Mouse (Mus musculus): Measurements from ENCODE around the gene Cd28. TPM values are rescaled to one million over a fixed set of nuclear protein-coding genes. Genes with fewer than 3 reads are reported as not detected.

Gene Cd28
- polyA plus RNA-seq, 1 experiment from 2014 or later, result 0.03 TPM

DNA sequence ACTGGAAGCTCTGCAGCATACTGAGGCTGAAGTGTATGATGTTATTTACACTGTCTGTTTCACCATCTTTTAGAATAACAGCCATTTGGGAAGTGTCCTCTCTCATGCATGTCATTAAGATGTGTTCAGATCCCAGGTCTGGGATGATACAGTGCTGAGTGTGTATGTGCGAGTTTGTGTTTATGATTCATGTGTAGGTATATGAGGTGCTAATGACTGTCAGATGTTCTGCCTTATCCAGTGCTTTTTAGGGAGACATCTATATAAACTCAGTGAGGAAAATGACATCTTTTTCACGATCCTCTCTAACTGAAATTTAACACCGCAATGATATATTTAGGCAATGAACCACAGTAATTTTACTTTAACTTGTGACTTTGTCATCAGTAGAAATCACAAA, 7.0 kb downstream of the Cd28 start:
- Histone ChIP-seq H3K27ac (replicated peaks) (no peak overlapping the region), H3K27me3 (no peaks in the 10 kb centered on the region), H3K36me3 (replicated peaks) (no peaks in the 10 kb centered on the region), H3K9me3 (replicated peaks) (no peaks in the 10 kb centered on the region), H3K4me1 (replicated peaks) (no peaks in the 10 kb centered on the region), H3K9ac (no peak overlapping the region), H3K4me2 (no peak overlapping the region), H3K4me3 (replicated peaks) (no peak overlapping the region)
- no peak for ATAC-seq (ENCODE audit: insufficient read depth)
- 64% methylated on average over 3 of the region's 3 CpGs for WGBS (ENCODE audit: insufficient replicate concordance)

DNA sequence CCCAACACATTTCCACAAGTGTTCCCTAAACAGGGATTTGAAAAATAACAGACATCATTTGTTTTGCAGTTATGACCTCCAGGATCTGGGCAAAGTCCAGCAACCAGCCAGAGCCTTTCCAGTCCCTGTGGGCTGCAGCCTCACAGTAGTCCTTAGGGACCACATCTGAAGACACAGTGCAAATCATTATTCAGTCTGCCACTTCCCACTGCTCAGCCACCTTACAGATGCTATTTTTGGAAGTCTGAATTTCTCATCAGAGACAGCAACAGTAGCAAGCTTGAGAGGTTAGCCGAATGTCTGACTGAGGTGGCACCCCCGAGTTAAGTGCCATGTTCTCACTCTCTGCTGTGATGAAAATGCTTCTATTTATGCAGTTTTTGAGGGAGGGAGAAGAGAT, 15.3 kb downstream of the Cd28 start:
- 56% methylated on average over 2 of the region's 2 CpGs for WGBS (ENCODE audit: insufficient replicate concordance)
- no peaks in the 10 kb centered on the region for H3K27me3 ChIP-seq
- ATAC-seq (ENCODE audit: insufficient read depth), result no peak

DNA sequence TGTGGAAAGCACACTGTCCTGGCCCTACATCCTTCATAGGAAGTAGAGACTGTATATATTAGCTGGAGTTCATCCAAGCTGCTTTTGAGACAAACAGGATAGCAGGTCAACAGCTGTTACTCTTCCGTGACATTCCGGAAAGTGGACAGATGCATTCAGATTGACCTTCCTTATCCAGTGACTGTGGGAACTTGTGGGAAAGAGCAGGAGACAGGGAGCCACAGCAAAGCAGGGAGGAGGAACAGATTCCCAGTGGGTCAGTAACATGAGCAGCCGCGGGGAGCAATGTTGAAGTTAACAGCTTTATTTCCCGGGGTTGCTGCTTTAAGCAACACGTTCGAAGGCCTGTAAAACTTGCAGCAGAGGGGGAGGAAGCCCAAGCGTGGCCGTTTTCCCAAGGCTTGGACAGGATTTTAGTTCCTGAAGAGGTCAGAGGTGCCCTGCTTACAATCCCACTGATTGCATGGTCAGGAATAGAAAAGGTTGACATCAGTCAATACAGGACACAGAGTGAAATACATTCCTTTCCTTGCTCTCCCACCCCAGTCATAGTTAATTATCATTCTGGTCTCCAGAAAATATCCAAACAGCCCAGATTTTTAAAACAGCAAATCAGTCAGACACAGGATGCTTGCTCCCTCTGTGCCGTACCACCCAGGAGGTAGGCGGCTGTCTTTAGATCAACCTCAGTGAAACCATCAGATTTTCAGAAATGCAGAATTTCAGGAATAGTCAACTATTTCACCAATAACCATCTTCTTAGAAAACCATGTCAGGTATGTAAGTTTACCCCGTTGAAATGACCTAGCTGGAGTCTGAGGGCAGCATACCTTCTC, 18.7 kb downstream of the Cd28 start:
- no peaks in the 10 kb centered on the region for H3K4me1 ChIP-seq (replicated peaks)
- whole genome bisulfite sequencing (ENCODE audit: insufficient replicate concordance), result 57% methylated on average over 12 of the region's 12 CpGs
- no peaks in the 10 kb centered on the region for H3K36me3 ChIP-seq (replicated peaks)
- no peak overlapping the region for H3K9ac ChIP-seq
- H3K9me3 ChIP-seq (replicated peaks), result no peaks in the 10 kb centered on the region
- ATAC-seq (ENCODE audit: insufficient read depth), result peak; percentile 49
- H3K27ac ChIP-seq (replicated peaks), result no peak overlapping the region
- no peak overlapping the region for H3K4me3 ChIP-seq (replicated peaks)
- H3K27me3 ChIP-seq, result no peaks in the 10 kb centered on the region
- no peak overlapping the region for H3K4me2 ChIP-seq

More for the DNA sequence above, 15.3 kb downstream of the Cd28 start:
- no peak overlapping the region for H3K4me2 ChIP-seq
- H3K9ac ChIP-seq, result no peak overlapping the region
- no peak overlapping the region for H3K27ac ChIP-seq (replicated peaks)
- H3K36me3 ChIP-seq (replicated peaks), result no peaks in the 10 kb centered on the region
- H3K9me3 ChIP-seq (replicated peaks), result no peaks in the 10 kb centered on the region
- H3K4me1 ChIP-seq (replicated peaks), result no peaks in the 10 kb centered on the region
- H3K4me3 ChIP-seq (replicated peaks), result no peak overlapping the region

DNA sequence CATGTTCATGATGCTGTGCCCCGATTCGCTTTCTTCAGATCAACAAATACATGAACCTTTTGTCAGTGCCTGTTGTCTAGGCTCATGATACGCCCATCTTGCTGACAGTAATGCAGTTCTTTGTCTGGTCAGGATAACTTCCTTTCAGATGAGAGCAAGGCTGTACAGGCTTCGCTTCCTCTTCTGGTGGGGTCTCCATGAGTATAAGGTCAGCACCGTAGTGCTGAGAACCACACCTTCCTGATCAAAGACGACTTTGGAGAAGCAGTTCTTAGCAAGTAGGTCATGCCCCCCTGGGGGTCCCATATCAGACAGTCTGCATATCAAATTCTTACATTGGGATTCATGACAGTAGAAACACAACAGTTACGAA, 19.3 kb downstream of the Cd28 start:
- WGBS (ENCODE audit: insufficient replicate concordance), result 49% methylated on average over 7 of the region's 7 CpGs
- ATAC-seq (ENCODE audit: insufficient read depth), result no peak
- Histone ChIP-seq H3K4me3 (replicated peaks) (no peak overlapping the region), H3K27ac (replicated peaks) (no peak overlapping the region), H3K4me1 (replicated peaks) (no peaks in the 10 kb centered on the region), H3K9ac (no peak overlapping the region), H3K4me2 (no peak overlapping the region), H3K27me3 (no peaks in the 10 kb centered on the region), H3K9me3 (replicated peaks) (no peaks in the 10 kb centered on the region), H3K36me3 (replicated peaks) (no peaks in the 10 kb centered on the region)

DNA sequence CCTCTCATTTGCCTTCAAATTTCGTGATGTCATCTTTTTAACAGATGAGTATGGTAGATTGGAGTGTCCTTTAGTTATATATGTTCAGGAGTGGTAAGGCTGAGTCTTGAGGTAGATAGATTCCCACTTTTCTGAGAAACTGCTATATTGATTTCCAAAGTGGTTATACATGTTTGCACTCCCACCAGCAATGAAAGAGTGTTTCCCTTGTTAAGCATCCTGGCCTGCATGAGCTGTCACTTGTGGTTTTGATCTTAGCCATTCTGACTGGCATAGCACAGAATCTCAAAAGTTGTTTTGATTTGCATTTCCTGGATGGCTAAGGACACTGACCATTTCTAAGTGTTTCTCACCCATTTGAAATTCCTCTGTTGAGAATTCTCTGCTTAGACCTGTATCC, 27.7 kb downstream of the Cd28 start:
- Histone ChIP-seq H3K9ac (no peak overlapping the region), H3K27me3 (no peaks in the 10 kb centered on the region), H3K4me2 (no peak overlapping the region), H3K27ac (replicated peaks) (no peak overlapping the region), H3K4me1 (replicated peaks) (0 out of 2 replicates have a peak, but pooled peaks cover 2% of the 10 kb centered on the region), H3K4me3 (replicated peaks) (no peak overlapping the region), H3K9me3 (replicated peaks) (no peaks in the 10 kb centered on the region), H3K36me3 (replicated peaks) (no peaks in the 10 kb centered on the region)
- WGBS (ENCODE audit: insufficient replicate concordance), result 24% methylated on average over 1 of the region's 1 CpGs
- no peak for ATAC-seq (ENCODE audit: insufficient read depth)

DNA sequence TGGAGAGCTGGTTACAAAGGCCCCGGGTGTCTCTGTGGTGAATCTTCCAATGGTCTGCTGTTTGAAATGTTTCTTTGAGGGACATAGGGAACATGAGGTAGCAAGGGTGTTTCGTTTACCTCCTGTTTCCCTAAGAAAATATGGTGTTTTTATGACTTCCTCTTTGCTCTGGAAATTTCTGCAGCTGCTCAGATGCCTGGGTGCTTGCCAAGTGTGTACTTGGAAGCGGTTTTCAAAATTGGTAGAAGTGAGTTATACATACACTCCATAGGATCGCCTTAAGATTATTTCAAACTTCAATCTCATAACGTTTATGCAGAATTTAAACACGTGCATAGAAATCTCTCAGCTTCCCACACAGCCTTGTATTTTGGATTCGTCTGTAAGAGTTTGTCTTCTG, 29.1 kb downstream of the Cd28 start:
- no peaks in the 10 kb centered on the region for H3K9me3 ChIP-seq (replicated peaks)
- H3K4me2 ChIP-seq, result no peak overlapping the region
- no peak overlapping the region for H3K9ac ChIP-seq
- WGBS (ENCODE audit: insufficient replicate concordance), result 41% methylated on average over 7 of the region's 7 CpGs
- no peaks in the 10 kb centered on the region for H3K36me3 ChIP-seq (replicated peaks)
- H3K27me3 ChIP-seq, result no peaks in the 10 kb centered on the region
- no peak for ATAC-seq (ENCODE audit: insufficient read depth)
- H3K4me1 ChIP-seq (replicated peaks), result 0 out of 2 replicates have a peak, but pooled peaks cover 2% of the 10 kb centered on the region
- no peak overlapping the region for H3K4me3 ChIP-seq (replicated peaks)
- no peak overlapping the region for H3K27ac ChIP-seq (replicated peaks)

DNA sequence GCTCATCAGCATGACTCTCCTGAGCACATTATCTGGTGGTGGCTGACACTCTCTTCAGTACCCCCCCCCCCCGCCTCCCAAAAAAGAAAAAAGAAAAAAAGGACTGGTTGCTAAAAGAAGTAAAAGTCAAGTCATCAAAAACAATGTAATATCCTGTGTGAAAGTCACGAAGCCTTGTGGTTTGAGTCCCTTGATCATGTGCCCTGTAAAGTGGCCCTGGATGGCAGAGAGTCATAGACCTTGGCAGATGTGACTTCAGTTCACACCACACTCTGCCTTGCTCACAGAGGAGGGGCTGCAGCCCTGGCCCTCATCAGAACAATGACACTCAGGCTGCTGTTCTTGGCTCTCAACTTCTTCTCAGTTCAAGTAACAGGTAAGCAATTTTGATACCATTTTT, 29.6 kb downstream of the Cd28 start:
- no peak for ATAC-seq (ENCODE audit: insufficient read depth)
- Histone ChIP-seq H3K36me3 (replicated peaks) (no peaks in the 10 kb centered on the region), H3K9ac (no peak overlapping the region), H3K4me2 (no peak overlapping the region), H3K9me3 (replicated peaks) (no peaks in the 10 kb centered on the region), H3K4me3 (replicated peaks) (no peak overlapping the region), H3K4me1 (replicated peaks) (0 out of 2 replicates have a peak, but pooled peaks cover 2% of the 10 kb centered on the region), H3K27ac (replicated peaks) (no peak overlapping the region), H3K27me3 (no peaks in the 10 kb centered on the region)
- WGBS (ENCODE audit: insufficient replicate concordance), result 18% methylated on average over 2 of the region's 2 CpGs

DNA sequence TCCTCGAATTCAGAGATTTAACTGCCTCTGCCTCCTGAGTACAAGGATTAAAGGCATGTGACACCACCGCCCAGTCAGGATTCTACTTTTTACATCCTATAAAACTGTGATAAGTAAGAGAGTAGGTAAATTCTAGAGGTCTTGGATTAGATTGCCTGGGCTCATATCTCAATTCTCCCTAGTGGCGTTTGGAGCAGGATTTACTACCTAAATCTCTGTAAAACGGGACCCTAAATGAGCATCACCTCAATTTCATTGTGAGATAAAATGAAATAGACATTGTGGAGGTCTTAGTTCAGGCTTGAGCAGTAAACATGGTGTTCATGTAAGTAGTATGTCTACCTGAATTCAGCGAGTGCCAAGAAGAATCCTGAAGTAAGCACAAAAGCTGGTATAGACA, 30.3 kb downstream of the Cd28 start:
- Histone ChIP-seq H3K9me3 (replicated peaks) (no peaks in the 10 kb centered on the region), H3K9ac (no peak overlapping the region), H3K4me3 (replicated peaks) (no peak overlapping the region), H3K4me1 (replicated peaks) (0 out of 2 replicates have a peak, but pooled peaks cover 2% of the 10 kb centered on the region), H3K27ac (replicated peaks) (no peak overlapping the region), H3K36me3 (replicated peaks) (no peaks in the 10 kb centered on the region), H3K4me2 (no peak overlapping the region), H3K27me3 (no peaks in the 10 kb centered on the region)
- 60% methylated on average over 5 of the region's 5 CpGs for WGBS (ENCODE audit: insufficient replicate concordance)
- no peak for ATAC-seq (ENCODE audit: insufficient read depth)

DNA sequence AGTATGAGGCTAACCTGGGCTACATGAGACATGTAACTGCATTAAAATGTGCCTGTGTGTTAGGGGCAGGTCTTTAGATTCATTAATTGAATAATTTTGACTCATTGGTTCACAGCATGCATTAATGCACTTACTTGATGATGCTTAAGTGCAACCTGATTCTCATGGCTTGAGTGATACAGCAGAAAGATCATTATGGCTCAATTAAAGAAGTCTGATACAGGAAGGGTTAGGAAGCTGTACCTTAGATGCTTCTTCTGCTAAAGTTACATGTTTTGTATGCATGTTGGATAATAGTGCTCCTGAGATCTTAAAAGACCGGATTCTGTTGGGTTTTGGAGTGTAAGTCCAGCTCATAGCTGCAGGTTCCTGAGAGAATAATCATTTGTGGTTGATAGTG, 31.7 kb downstream of the Cd28 start:
- no peaks in the 10 kb centered on the region for H3K27me3 ChIP-seq
- no peak for ATAC-seq (ENCODE audit: insufficient read depth)
- no peaks in the 10 kb centered on the region for H3K9me3 ChIP-seq (replicated peaks)
- no peaks in the 10 kb centered on the region for H3K36me3 ChIP-seq (replicated peaks)
- no peak overlapping the region for H3K9ac ChIP-seq
- H3K4me1 ChIP-seq (replicated peaks), result 0 out of 2 replicates have a peak, but pooled peaks cover 2% of the 10 kb centered on the region
- WGBS (ENCODE audit: insufficient replicate concordance), result 74% methylated on average over 1 of the region's 1 CpGs
- no peak overlapping the region for H3K4me3 ChIP-seq (replicated peaks)
- H3K27ac ChIP-seq (replicated peaks), result no peak overlapping the region
- no peak overlapping the region for H3K4me2 ChIP-seq

DNA sequence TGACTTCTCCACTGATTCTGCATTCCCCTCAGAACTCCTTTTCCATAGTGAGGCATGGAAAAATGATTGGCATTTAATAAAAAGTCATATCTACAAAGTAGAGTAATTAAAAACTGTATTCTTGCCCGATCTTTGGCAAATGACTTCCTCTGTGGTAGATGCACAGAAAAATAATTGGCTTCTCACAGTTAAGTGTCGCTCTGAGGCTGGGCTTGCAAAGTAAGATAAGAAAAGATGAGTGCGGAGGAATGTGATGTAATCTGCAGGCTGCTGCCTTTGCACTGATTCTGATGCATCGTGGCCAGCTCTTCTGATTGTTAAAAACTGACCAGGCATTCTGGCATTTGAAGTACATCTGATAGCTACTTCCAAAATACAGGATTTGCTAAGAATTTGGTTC, 32.3 kb downstream of the Cd28 start:
- H3K27me3 ChIP-seq, result no peaks in the 10 kb centered on the region
- WGBS (ENCODE audit: insufficient replicate concordance), result 27% methylated on average over 4 of the region's 4 CpGs
- no peak overlapping the region for H3K27ac ChIP-seq (replicated peaks)
- no peak overlapping the region for H3K4me3 ChIP-seq (replicated peaks)
- H3K9me3 ChIP-seq (replicated peaks), result no peaks in the 10 kb centered on the region
- H3K9ac ChIP-seq, result no peak overlapping the region
- H3K36me3 ChIP-seq (replicated peaks), result no peaks in the 10 kb centered on the region
- 0 out of 2 replicates have a peak, but pooled peaks cover 2% of the 10 kb centered on the region for H3K4me1 ChIP-seq (replicated peaks)
- ATAC-seq (ENCODE audit: insufficient read depth), result no peak
- no peak overlapping the region for H3K4me2 ChIP-seq

DNA sequence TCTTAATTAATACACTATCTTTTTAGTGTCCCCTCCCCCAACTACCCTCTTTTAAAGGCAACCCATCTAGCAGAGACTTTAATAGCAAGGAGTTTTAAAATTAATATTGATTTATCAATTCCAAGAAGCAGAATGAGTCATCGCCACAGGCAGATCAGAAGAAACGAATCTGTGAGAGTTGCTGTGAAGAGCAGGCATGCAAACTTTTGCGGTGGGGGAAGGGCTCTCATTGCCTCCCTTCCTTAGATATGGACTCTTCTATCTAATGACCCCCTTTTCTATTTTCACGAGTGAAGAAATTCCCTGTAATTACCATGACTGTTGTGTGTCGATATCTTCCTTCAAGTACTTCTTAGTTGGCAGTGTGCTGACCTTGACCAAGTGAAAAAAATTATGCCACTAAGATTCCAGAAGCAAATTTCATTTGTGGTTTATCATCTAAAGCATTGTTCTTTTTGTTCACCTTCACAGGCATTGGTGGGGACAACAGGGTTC, 32.8 kb downstream of the Cd28 start:
- no peak overlapping the region for H3K9ac ChIP-seq
- H3K9me3 ChIP-seq (replicated peaks), result no peaks in the 10 kb centered on the region
- H3K27ac ChIP-seq (replicated peaks), result no peak overlapping the region
- 50% methylated on average over 5 of the region's 5 CpGs for WGBS (ENCODE audit: insufficient replicate concordance)
- no peaks in the 10 kb centered on the region for H3K27me3 ChIP-seq
- 0 out of 2 replicates have a peak, but pooled peaks cover 2% of the 10 kb centered on the region for H3K4me1 ChIP-seq (replicated peaks)
- H3K4me2 ChIP-seq, result no peak overlapping the region
- no peaks in the 10 kb centered on the region for H3K36me3 ChIP-seq (replicated peaks)
- no peak overlapping the region for H3K4me3 ChIP-seq (replicated peaks)
- no peak for ATAC-seq (ENCODE audit: insufficient read depth)

Measured in liver, embryonic 15.5 days (tissue).